Mouse (Mus musculus) small intestine, adult 2 months (tissue): ENCODE data around the gene Atp5c1. TPM values are rescaled to one million over a fixed set of nuclear protein-coding genes. Genes with fewer than 3 reads are reported as not detected.

Experiments
- H3K27ac ChIP-seq: fragments of 200-500 bp; 2 replicates; pipeline ENCODE4 v1.5.1; 2012; ENCODE audit warnings: low read depth, low read length, control low read depth, inconsistent platforms; ENCODE audit not compliant: insufficient read depth
- H3K27me3 ChIP-seq: fragments of 200-500 bp; 2 replicates; pipeline ENCODE4 v1.6.1; 2012; ENCODE audit warnings: mild to moderate bottlenecking, moderate library complexity, low read length, inconsistent platforms; ENCODE audit not compliant: control insufficient read depth, insufficient read depth
- H3K36me3 ChIP-seq: fragments of 200-500 bp; 2 replicates; pipeline ENCODE4 v1.6.1; 2012; ENCODE audit warnings: mild to moderate bottlenecking, low read length, control low read depth, inconsistent platforms; ENCODE audit not compliant: control insufficient read depth, insufficient read depth
- H3K4me1 ChIP-seq: fragments of 200-500 bp; 2 replicates; pipeline ENCODE4 v1.6.1; 2012; ENCODE audit warnings: low read length, inconsistent platforms, mixed read lengths; ENCODE audit not compliant: control insufficient read depth, insufficient read depth, insufficient read length
- H3K4me3 ChIP-seq: fragments of 200-500 bp; 2 replicates; pipeline ENCODE4 v1.5.1; 2012; ENCODE audit warnings: low read depth, mild to moderate bottlenecking, control low read depth, inconsistent platforms, low read length, moderate library complexity
- CTCF ChIP-seq: fragments of 200-500 bp; IDR thresholded peaks from 2 replicates; pipeline ENCODE4 v1.5.1; 2012; ENCODE audit warnings: low read depth, mild to moderate bottlenecking, control low read depth, inconsistent platforms, low read length, moderate library complexity, mixed read lengths; ENCODE audit not compliant: insufficient replicate concordance, insufficient read length; ENCODE audit errors: extremely low read depth
- POLR2A ChIP-seq: fragments of 200-500 bp; IDR thresholded peaks from 2 replicates; pipeline ENCODE4 v1.6.1; 2012; ENCODE audit warnings: low read depth, mild to moderate bottlenecking, control low read depth, inconsistent platforms, low read length, moderate library complexity
- WGBS: fragments of 180-500 bp; shearing (Covaris S2); methylation state at CpG from one replicate; pipeline ENCODE4 v1.1.7; 2018; 5-methylcytosine and 5-hydroxymethylcytosine counted together
- polyA plus RNA-seq: library from polyadenylated mRNA; depleted of rRNA; stranded (reverse); fragments of >200 nt; gene quantifications from 2 replicates; pipeline ENCODE4 v1.2.3, GENCODE M21; 2012

Gene Atp5c1
- polyA plus RNA-seq, 1 experiment = 559 TPM

GRCm38 (mm10) chr2:10108535-10109189 lies 28.4 kb upstream of the Atp5c1 start:
- no peaks in the 10 kb centered on the region for H3K4me1 ChIP-seq
- no peaks in the 10 kb centered on the region for H3K27me3 ChIP-seq
- WGBS = 64% methylated on average over 6 of the region's 6 CpGs
- H3K4me3 ChIP-seq = no peak overlapping the region
- H3K27ac ChIP-seq = no peak overlapping the region
- H3K36me3 ChIP-seq = no peaks in the 10 kb centered on the region
- TF ChIP-seq POLR2A = no peak
- TF ChIP-seq CTCF = no peak

- WGBS = 19% methylated on average over 6 of the region's 6 CpGs
- Histone ChIP-seq H3K36me3 (no peaks in the 10 kb centered on the region), H3K27ac (no peak overlapping the region), H3K27me3 (no peaks in the 10 kb centered on the region), H3K4me3 (no peak overlapping the region), H3K4me1 (no peaks in the 10 kb centered on the region)
- no peak for TF ChIP-seq POLR2A
- TF ChIP-seq CTCF = peak; percentile 57; the same call in 1 of the 2 replicates
Measured at GRCm38 (mm10) chr2:10101180-10101579, 20.9 kb upstream of the Atp5c1 start.

GRCm38 (mm10) chr2:10100471-10100870 lies 20.2 kb upstream of the Atp5c1 start:
- Histone ChIP-seq H3K27me3 (no peaks in the 10 kb centered on the region), H3K4me3 (no peak overlapping the region), H3K4me1 (no peaks in the 10 kb centered on the region), H3K27ac (no peak overlapping the region), H3K36me3 (no peaks in the 10 kb centered on the region)
- TF ChIP-seq POLR2A (no peak), CTCF (no peak)
- 62% methylated on average over 2 of the region's 2 CpGs for WGBS

- H3K36me3 ChIP-seq = no peaks in the 10 kb centered on the region
- no peak overlapping the region for H3K4me3 ChIP-seq
- no peaks in the 10 kb centered on the region for H3K4me1 ChIP-seq
- 37% methylated on average over 9 of the region's 9 CpGs for WGBS
- H3K27me3 ChIP-seq = no peaks in the 10 kb centered on the region
- TF ChIP-seq CTCF (no peak), POLR2A (no peak)
- no peak overlapping the region for H3K27ac ChIP-seq
Measured at GRCm38 (mm10) chr2:10098598-10099215, 18.4 kb upstream of the Atp5c1 start.

GRCm38 (mm10) chr2:10094327-10095100 lies 14.2 kb upstream of the Atp5c1 start:
- Histone ChIP-seq H3K4me1 (peaks cover 2% of the 10 kb centered on the region; the same call in 1 of the 2 replicates), H3K27ac (no peak overlapping the region), H3K36me3 (peaks cover 24% of the 10 kb centered on the region), H3K4me3 (no peak overlapping the region), H3K27me3 (no peaks in the 10 kb centered on the region)
- WGBS = 55% methylated on average over 14 of the region's 14 CpGs
- TF ChIP-seq POLR2A = no peak
- no peak for TF ChIP-seq CTCF

GRCm38 (mm10) chr2:10087256-10087850 lies 7.0 kb upstream of the Atp5c1 start:
- Histone ChIP-seq H3K36me3 (peaks cover 27% of the 10 kb centered on the region), H3K27ac (no peak overlapping the region), H3K4me3 (no peak overlapping the region), H3K4me1 (peaks cover 2% of the 10 kb centered on the region; the same call in 1 of the 2 replicates), H3K27me3 (no peaks in the 10 kb centered on the region)
- TF ChIP-seq POLR2A (no peak), CTCF (no peak)
- 52% methylated on average over 8 of the region's 8 CpGs for WGBS

GRCm38 (mm10) chr2:10082737-10083136 lies 2.4 kb upstream of the Atp5c1 start:
- 79% methylated on average over 1 of the region's 1 CpGs for WGBS
- TF ChIP-seq POLR2A (no peak), CTCF (no peak)
- no peak overlapping the region for H3K27ac ChIP-seq
- peaks cover 12% of the 10 kb centered on the region; the same call in 1 of the 2 replicates for H3K4me1 ChIP-seq
- H3K27me3 ChIP-seq = no peaks in the 10 kb centered on the region
- peaks cover 3% of the 10 kb centered on the region; the same call in 1 of the 2 replicates for H3K36me3 ChIP-seq
- H3K4me3 ChIP-seq = no peak overlapping the region
